Mouse (Mus musculus): ENCODE data around the gene Zfp932.
"Not testable (repeated sequence)": the region's sequence is repeated elsewhere in the genome, so short reads cannot be mapped to it uniquely, and the experiment has no call there.

The Zfp932 gene

GRCm38 (mm10) chr5:109996026-109996937, at the start of gene Zfp932:
Gene Zfp932, plus strand, starts transcription at chr5:109996521.
- DNase-seq (ENCODE audit: low read depth), result peak; percentile 79

GRCm38 (mm10) chr5:109950281-109950680, 46.0 kb upstream of the Zfp932 start:
- no peak for DNase-seq (ENCODE audit: low read depth)

- DNase-seq (ENCODE audit: low read depth), result not testable (repeated sequence)
Measured at GRCm38 (mm10) chr5:109980743-109981142, 15.6 kb upstream of the Zfp932 start.

GRCm38 (mm10) chr5:109995461-109995860, 860 bp upstream of the Zfp932 start:
- DNase-seq (ENCODE audit: low read depth), result not testable (repeated sequence)

- not testable (repeated sequence) for DNase-seq (ENCODE audit: low read depth)
Measured at GRCm38 (mm10) chr5:110015775-110016174, 19.5 kb downstream of the Zfp932 start.

GRCm38 (mm10) chr5:110023273-110023672, 27.0 kb downstream of the Zfp932 start:
- no peak for DNase-seq (ENCODE audit: low read depth)

- DNase-seq (ENCODE audit: low read depth), result peak; percentile 45
Measured at GRCm38 (mm10) chr5:110023694-110024427, 27.5 kb downstream of the Zfp932 start.

GRCm38 (mm10) chr5:110057637-110058408, 61.5 kb downstream of the Zfp932 start:
- DNase-seq (ENCODE audit: low read depth), result peak; percentile 85

All from naive thymus-derived CD4-positive, alpha-beta T cell, adult 2 months (primary cell).